Mouse (Mus musculus): Measurements from ENCODE around the gene Uba2.

DNA sequence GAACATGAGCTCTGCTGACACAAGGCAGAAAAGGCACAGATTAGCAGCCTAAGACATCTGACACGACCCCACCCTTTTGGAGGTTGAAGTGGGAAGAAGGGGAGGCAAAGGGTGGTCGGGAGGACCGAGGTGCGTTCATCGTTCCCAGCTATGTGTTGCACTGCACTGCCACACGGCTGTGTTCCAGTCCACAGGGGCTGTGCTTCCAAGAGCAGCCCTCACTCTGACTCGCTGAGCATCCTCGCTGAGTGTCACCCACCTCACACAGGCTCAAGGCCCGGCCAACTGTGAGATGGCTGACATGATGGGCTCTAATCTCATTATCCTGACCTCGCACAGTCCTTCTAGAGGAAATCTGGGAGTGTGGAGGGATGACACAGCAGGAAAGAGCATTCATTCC lies 47.1 kb upstream of the Uba2 start:
- no peak for TF ChIP-seq CTCF (IDR thresholded peaks at IDR 0.05; ENCODE audit: insufficient read depth, low read length)
- no peak for TF ChIP-seq POLR2A (IDR thresholded peaks at IDR 0.05; ENCODE audit: borderline replicate concordance, extremely low read depth, low read depth, low read length)
